Mouse (Mus musculus) bone marrow, adult 2 months (tissue): Measurements from ENCODE around the gene H2-T3. TPM values are rescaled to one million over a fixed set of nuclear protein-coding genes. Genes with fewer than 3 reads are reported as not detected.
"Not testable (repeated sequence)": the region's sequence is repeated elsewhere in the genome, so short reads cannot be mapped to it uniquely, and the experiment has no call there.

Experiments
- H3K27ac ChIP-seq: fragments of 200-500 bp; 2 replicates; pipeline ENCODE4 v1.5.1; 2012; ENCODE audit warnings: low read depth, mild to moderate bottlenecking, control low read depth, inconsistent platforms, low read length; ENCODE audit not compliant: control insufficient read depth, poor library complexity, insufficient read depth
- H3K4me1 ChIP-seq: fragments of 200-500 bp; 2 replicates; pipeline ENCODE4 v1.6.1; 2011; ENCODE audit warnings: low read length; ENCODE audit not compliant: control insufficient read depth, insufficient read depth
- H3K4me3 ChIP-seq: fragments of 200-500 bp; replicated peaks from 2 replicates; pipeline ENCODE3; 2011; ENCODE audit warnings: mild to moderate bottlenecking, low read depth, low read length, control low read depth; ENCODE audit not compliant: control insufficient read depth
- CTCF ChIP-seq: fragments of 200-500 bp; IDR thresholded peaks from 2 replicates; pipeline ENCODE4 v1.5.1; 2011; ENCODE audit warnings: low read length, control low read depth; ENCODE audit not compliant: control insufficient read depth, insufficient read depth
- POLR2A ChIP-seq: fragments of 200-500 bp; IDR thresholded peaks from 2 replicates; pipeline ENCODE4 v1.6.1; 2011; ENCODE audit warnings: low read depth, mild to moderate bottlenecking, control low read depth, low read length, borderline replicate concordance; ENCODE audit not compliant: control insufficient read depth
- WGBS: fragments of 180-500 bp; shearing (Covaris S2); methylation state at CpG from one replicate; pipeline ENCODE4 v1.1.7; 2018; 5-methylcytosine and 5-hydroxymethylcytosine counted together
- polyA plus RNA-seq: library from polyadenylated mRNA; stranded (reverse); fragments of >200 nt; gene quantifications from 2 replicates; pipeline ENCODE4 v1.2.4, GENCODE M21; 2011; ENCODE audit warnings: low replicate concordance; ENCODE audit not compliant: missing spikeins, insufficient read depth, insufficient read length

The H2-T3 gene
- polyA plus RNA-seq, 1 experiment, result 0.80 TPM

DNA sequence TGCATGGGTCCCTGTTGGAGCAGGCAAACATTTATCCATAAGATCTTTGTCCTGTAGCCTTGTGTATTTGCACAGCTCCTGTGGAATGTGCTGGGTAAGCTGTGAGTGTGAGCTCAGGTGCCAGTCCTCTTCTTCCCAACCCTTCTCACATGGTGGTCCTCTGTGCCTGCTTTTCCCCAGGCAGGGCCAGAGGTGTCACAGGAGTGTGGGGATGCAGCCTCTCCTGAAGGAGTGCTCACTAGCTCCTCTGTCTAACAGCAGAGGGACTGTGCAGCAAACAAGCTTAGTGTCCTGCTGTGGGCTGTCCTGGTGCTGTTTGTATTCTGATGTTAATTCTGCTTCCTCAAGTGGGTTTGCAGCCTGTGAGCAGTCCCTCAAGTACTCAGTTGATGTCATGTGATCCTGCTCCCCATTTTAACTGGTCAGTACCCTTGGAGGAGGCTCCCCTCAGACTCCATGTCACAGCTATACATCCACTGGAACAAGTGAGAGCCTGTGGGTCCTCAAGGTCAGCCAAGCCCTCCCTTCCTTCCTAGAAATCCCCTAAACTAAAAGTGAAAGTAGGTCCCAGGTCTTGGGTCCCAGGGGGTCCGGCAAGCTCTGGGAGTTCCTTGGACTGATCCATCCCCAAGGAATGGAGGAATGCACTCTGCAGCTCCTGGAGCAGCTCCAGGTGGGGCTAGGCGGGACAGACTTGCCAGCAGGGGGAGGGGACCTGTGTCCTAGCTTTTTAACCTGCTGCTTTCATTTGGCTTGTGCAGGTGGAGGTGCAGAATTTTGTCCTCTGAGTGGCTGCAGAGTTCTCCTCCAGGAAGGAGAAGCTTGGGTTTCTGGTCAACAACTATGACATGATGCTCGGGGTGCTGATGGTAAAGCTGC lies 35.6 kb downstream of the H2-T3 start:
- H3K4me1 ChIP-seq, result no peaks in the 10 kb centered on the region
- H3K4me3 ChIP-seq, result no peak overlapping the region
- TF ChIP-seq POLR2A (no peak), CTCF (no peak)
- WGBS, result 33% methylated on average over 3 of the region's 3 CpGs
- no peak overlapping the region for H3K27ac ChIP-seq

DNA sequence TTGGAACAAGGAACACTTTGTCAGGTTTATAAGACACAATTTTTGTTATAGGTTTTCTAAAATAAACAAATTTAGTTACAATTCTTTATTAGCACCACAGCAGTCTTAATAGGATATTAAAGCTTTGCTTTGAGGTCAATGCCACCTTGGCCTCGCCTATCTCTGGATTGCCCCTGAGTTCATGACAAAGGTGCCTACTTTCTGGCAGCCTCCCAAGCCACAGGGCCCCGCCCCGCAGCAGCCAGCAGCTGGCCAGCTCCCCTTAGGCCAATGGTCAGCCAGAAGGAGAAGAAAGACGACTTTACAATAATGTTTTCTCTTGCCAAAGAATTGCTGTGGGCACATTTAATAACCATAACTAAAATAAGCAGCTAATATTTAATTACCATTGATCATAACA lies 38.9 kb downstream of the H2-T3 start:
- not testable (repeated sequence) for H3K4me1 ChIP-seq, H3K4me3 ChIP-seq, H3K27ac ChIP-seq
- 31% methylated on average over 4 of the region's 4 CpGs for WGBS

DNA sequence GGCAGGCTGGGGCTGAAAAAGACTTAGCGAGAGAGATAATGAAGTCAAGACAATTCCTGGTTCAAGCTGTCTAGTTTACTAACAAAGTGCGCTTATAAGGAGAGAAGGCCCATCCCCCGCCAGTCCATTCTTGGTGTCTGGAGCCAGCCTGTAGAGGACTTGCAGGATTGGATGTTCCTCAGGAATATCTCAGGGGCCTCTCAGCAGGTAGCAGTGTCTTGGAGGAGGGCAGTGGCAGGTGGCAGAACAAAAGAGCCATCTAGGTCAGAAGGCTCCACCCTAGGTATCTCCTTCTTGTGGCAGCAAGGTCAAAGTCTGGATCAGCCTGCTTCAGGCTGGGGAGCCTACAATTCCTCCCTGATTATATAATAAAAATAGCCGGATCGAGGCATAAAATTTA lies 41.6 kb downstream of the H2-T3 start:
- H3K27ac ChIP-seq, H3K4me3 ChIP-seq, H3K4me1 ChIP-seq: not testable (repeated sequence)
- 88% methylated on average over 5 of the region's 5 CpGs for WGBS

DNA sequence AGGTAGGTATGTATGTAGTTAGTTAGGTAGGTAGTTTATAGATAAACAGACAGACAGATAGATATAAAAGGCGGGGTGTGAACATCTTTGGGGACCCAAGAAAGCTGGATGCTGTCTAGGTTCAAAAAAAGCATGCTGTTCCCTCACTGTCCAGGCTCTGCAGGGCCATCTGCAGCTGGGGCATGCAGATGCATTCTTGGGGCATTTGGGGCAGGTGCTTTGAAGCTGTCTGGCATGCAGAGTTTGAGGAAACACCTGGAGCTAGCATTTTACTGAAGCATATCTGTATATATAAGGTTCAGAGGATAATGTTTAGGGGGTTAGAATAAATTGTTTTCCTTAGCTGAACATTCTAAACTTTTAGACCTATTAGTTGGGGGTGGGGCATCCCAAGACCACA lies 43.1 kb downstream of the H2-T3 start:
- H3K4me3 ChIP-seq, H3K4me1 ChIP-seq, H3K27ac ChIP-seq: not testable (repeated sequence)
- 63% methylated on average over 1 of the region's 1 CpGs for WGBS

DNA sequence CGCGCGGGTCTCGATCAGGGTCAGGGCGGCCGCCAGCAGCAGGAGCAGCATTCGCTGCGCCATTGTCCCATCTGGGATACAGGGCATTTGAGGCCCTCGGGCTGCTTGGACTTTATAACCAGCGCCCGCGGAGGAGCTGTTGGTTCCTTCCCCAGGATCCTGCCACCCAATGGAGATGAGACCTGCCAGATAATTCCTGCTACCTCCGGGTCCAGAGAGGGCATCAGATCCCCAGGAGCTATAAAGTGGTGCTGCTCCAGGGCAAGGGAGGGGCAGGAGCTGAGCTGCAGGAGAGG lies 44.3 kb downstream of the H2-T3 start:
- not testable (repeated sequence) for H3K4me3 ChIP-seq

DNA sequence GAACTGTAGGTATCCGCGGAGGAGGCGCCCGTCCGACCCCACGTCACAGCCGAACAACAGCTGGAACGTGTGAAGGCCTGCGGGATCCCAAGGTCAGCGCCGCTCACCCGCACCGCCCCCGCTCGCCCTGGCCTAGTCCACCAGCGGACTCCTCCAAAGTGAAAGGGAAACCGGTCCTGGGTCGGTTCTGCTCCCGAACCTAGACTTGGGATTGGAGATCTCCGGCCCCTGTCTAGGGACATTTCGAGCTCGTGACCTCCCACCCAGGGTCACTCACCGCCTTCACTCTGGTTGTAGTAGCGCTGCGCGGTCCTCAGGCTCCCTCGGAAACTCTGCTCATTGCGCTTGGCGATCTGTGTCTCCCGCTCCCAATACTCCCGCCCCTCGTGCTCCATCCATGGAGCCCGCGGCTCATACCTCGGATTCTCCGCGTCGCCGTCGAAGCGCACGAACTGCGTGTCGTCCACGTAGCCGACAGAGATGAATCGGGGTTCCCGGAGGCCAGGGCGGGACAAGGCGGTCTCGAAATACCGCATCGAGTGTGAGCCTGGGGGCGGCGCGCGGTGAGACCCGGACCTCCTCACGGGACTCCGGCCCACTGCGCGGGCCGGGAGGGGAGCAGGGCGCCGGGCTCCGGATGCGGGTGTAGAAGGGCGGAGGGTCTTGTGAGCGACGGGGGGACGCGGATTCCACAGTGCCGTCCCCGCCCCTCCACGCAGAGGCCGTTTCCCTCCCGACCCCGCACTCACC lies 44.8 kb downstream of the H2-T3 start:
- H3K4me1 ChIP-seq, result no peaks in the 10 kb centered on the region; the same call in 1 of the 2 replicates
- TF ChIP-seq CTCF, result no peak
- TF ChIP-seq POLR2A, result no peak
- peak overlapping the region; percentile 64 for H3K4me3 ChIP-seq
- WGBS, result 1% methylated on average over 78 of the region's 78 CpGs
- no peak overlapping the region for H3K27ac ChIP-seq

More for the DNA sequence above, 44.3 kb downstream of the H2-T3 start:
- H3K27ac ChIP-seq, H3K4me1 ChIP-seq: not testable (repeated sequence)
- WGBS, result 7% methylated on average over 13 of the region's 13 CpGs

DNA sequence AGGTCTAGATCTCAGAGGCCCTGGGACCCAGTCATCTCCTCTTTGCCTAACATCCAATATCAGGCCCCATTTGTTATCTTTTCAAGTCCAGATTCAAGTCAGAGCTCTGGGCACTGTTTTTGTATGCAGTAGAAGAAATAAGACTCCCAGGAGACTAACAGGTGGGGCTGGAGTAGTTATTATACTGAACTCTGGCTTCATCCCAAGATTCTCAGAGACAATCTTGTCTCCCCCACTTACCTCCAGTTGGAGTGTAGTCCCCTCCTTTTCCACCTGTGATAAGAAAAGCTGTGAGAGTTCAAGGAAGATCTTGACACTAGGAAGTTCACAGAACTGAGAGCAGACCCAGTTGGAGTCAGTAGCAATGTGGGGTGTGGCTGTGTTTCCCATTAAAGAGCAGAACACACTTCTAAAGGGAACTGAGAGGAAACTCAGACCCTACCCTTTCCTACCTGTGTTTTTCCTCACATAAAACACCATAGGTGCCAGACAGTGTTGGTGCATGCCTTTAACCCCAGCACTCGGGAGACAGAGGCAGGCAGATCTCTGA lies 53.7 kb downstream of the H2-T3 start:
- H3K4me3 ChIP-seq, result not testable (repeated sequence)

More for the DNA sequence above, 53.7 kb downstream of the H2-T3 start:
- WGBS, result 72% methylated on average over 1 of the region's 1 CpGs
- H3K4me1 ChIP-seq, H3K27ac ChIP-seq: not testable (repeated sequence)

Other genes starting within 250 kb of the H2-T3 start
- gene Abcf1, start 220.5 kb downstream of the H2-T3 start, polyA plus RNA-seq, result 77.2 and 120 TPM in 2 replicates
- gene Gnl1, start 210.4 kb downstream of the H2-T3 start, polyA plus RNA-seq, result 28.0 and 29.9 TPM in 2 replicates
- gene Prr3, start 210.1 kb downstream of the H2-T3 start, polyA plus RNA-seq, result 23.0 and 34.5 TPM in 2 replicates
- 48.0 and 67.4 TPM in 2 replicates for gene H2-T24, start 169.7 kb downstream of the H2-T3 start, polyA plus RNA-seq
- 60.1 and 94.6 TPM in 2 replicates for gene H2-T23, start 157.4 kb downstream of the H2-T3 start, polyA plus RNA-seq
- gene H2-T22, start 147.5 kb downstream of the H2-T3 start, polyA plus RNA-seq, result 23.5 and 45.8 TPM in 2 replicates
- gene Gm6034, start 147.3 kb downstream of the H2-T3 start, polyA plus RNA-seq, result not detected in 2 replicates
- not detected in 2 replicates for gene Gm11127, start 131.9 kb downstream of the H2-T3 start, polyA plus RNA-seq
- 1.2 TPM in 1 of 2 replicates, not detected in the other for gene Gm19684, start 68.6 kb downstream of the H2-T3 start, polyA plus RNA-seq
- gene Gm7030, start 60.9 kb downstream of the H2-T3 start, polyA plus RNA-seq, result not detected in 2 replicates
- 3.0 TPM in 1 of 2 replicates, not detected in the other for gene Gm8909, start 21.8 kb downstream of the H2-T3 start, polyA plus RNA-seq
- gene Rpp21, start 67.8 kb upstream of the H2-T3 start, polyA plus RNA-seq, result 53.7 and 117 TPM in 2 replicates
- gene Trim39, start 82.0 kb upstream of the H2-T3 start, polyA plus RNA-seq, result 23.5 and 42.2 TPM in 2 replicates
- gene H2-M10.2, start 96.2 kb upstream of the H2-T3 start, polyA plus RNA-seq, result not detected in 2 replicates
- not detected in 2 replicates for gene H2-M10.1, start 135.9 kb upstream of the H2-T3 start, polyA plus RNA-seq
- gene H2-M10.3, start 178.1 kb upstream of the H2-T3 start, polyA plus RNA-seq, result not detected in 2 replicates